Mouse (Mus musculus) spleen, adult 2 months (tissue): ENCODE results near the gene Olfr65. TPM values are rescaled to one million over a fixed set of nuclear protein-coding genes. Genes with fewer than 3 reads are reported as not detected.

Source experiments
- DNase-seq, 2 experiments: peaks; one replicate each; pipeline versions ENCODE4 v3.0.0 to v3.0.0-alpha.2; 2012 to 2021; ENCODE audit warnings: low spot score in 2 of 2, low read depth in 1 of 2
- H3K27ac ChIP-seq: fragments of 200-500 bp; 2 replicates; pipeline ENCODE4 v1.5.1; 2012; ENCODE audit warnings: low read length, inconsistent platforms; ENCODE audit not compliant: insufficient read depth
- H3K27me3 ChIP-seq: fragments of 200-500 bp; 2 replicates; pipeline ENCODE4 v1.6.1; 2012; ENCODE audit warnings: mild to moderate bottlenecking, moderate library complexity, low read length, inconsistent platforms; ENCODE audit not compliant: control insufficient read depth, insufficient read depth
- H3K36me3 ChIP-seq: fragments of 200-500 bp; 2 replicates; pipeline ENCODE4 v1.6.1; 2012; ENCODE audit warnings: mild to moderate bottlenecking, low read length, inconsistent platforms; ENCODE audit not compliant: control insufficient read depth, insufficient read depth
- H3K4me1 ChIP-seq: fragments of 200-500 bp; 2 replicates; pipeline ENCODE4 v1.6.1; 2011; ENCODE audit warnings: inconsistent platforms; ENCODE audit not compliant: control insufficient read depth, insufficient read depth, insufficient read length
- H3K4me3 ChIP-seq: fragments of 200-500 bp; 2 replicates; pipeline ENCODE4 v1.5.1; 2011; ENCODE audit warnings: mild to moderate bottlenecking, inconsistent platforms; ENCODE audit not compliant: insufficient read depth, insufficient read length; ENCODE audit errors: extremely low read depth
- CTCF ChIP-seq: fragments of 200-500 bp; IDR thresholded peaks from 2 replicates; pipeline ENCODE4 v1.5.1; 2011; ENCODE audit warnings: mild to moderate bottlenecking, inconsistent platforms; ENCODE audit not compliant: insufficient read depth, insufficient read length, insufficient replicate concordance; ENCODE audit errors: extremely low read depth
- POLR2A ChIP-seq: fragments of 200-500 bp; IDR thresholded peaks from 2 replicates; pipeline ENCODE4 v1.6.1; 2011; ENCODE audit warnings: low read depth, low read length, inconsistent platforms
- WGBS: fragments of 180-500 bp; shearing (Covaris S2); methylation state at CpG from one replicate; pipeline ENCODE4 v1.1.7; 2018; 5-methylcytosine and 5-hydroxymethylcytosine counted together
- polyA plus RNA-seq: library from polyadenylated mRNA; depleted of rRNA; stranded (reverse); fragments of >200 nt; gene quantifications from 2 replicates; pipeline ENCODE4 v1.2.3, GENCODE M21; 2012

Gene Olfr65
- polyA plus RNA-seq, 1 experiment: not detected

DNA sequence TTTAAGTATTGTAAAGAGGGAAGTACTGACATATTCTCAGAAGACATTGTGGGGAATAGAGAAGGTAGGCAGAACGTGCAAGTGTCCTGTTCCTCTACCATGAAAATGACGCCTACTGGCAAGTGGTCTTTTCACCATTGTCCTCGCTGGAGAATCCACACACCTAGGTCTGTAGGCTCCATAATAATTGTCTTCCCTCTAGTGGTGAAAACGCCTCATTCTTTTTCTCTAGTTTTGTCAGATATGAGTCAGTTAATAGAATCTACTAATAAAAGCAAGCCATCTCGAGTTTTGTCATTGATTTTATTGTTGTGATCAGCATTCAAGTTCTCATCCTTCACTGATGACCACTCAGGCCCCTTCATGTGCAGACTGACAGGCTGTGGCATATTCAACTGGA, 28.8 kb upstream of the Olfr65 start:
- Histone ChIP-seq H3K27ac (no peak overlapping the region), H3K4me1 (no peaks in the 10 kb centered on the region), H3K36me3 (no peaks in the 10 kb centered on the region), H3K4me3 (no peak overlapping the region), H3K27me3 (no peaks in the 10 kb centered on the region)
- no peak for TF ChIP-seq POLR2A
- TF ChIP-seq CTCF: no peak
- DNase-seq: no peak
- 44% methylated on average over 5 of the region's 5 CpGs for WGBS

DNA sequence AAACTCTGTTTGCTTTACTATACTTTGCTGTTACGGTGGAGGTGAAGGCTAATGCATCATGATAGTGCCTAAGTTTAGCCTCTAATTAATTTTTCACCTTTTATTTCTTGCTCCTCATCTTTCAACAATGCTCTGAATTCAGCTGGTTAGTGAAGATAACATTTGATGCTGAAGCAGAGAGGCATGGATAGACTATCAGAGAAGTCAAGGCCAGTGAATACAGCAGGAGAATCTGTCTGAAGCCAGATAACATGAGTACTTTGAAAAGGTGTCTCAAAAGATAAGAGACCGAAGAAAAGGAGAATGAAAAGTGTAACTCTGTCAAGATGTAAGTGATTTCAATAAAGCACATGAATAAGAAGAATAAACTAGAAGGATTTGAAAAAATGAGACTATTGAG, 26.2 kb upstream of the Olfr65 start:
- no peak for DNase-seq
- H3K4me3 ChIP-seq: no peak overlapping the region
- H3K36me3 ChIP-seq: no peaks in the 10 kb centered on the region
- no peaks in the 10 kb centered on the region for H3K4me1 ChIP-seq
- no peak for TF ChIP-seq CTCF
- TF ChIP-seq POLR2A: no peak
- no peaks in the 10 kb centered on the region for H3K27me3 ChIP-seq
- WGBS: 81% methylated on average over 2 of the region's 2 CpGs
- no peak overlapping the region for H3K27ac ChIP-seq

DNA sequence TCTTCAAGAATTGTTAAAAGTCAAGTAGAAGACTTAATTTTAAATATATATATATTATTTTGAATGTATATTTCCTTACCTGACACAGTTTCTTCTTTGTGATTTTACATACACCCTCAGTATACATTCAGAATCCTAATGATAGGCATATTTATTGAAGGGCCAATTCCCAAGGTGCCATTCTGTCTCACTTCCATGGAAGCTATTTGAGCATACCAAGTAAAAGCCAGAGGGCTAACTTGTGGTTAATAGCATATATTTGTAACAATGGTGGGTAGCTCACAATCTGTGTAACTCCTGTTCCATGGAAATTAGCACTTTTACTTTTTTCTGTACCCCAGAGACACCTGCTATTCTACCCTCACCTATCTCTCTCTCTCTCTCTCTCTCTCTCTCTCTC, 17.1 kb upstream of the Olfr65 start, which contains the start of gene Olfr66:
Gene Olfr66, minus strand, starts transcription at position 101 of the 400 bp plus-strand sequence.
- no peak for TF ChIP-seq CTCF
- TF ChIP-seq POLR2A: no peak
- H3K36me3 ChIP-seq: no peaks in the 10 kb centered on the region
- no peaks in the 10 kb centered on the region for H3K4me1 ChIP-seq
- no peak within 1 kb of the TSS for H3K27ac ChIP-seq
- DNase-seq: no peak
- H3K27me3 ChIP-seq: no peaks in the 10 kb centered on the region
- H3K4me3 ChIP-seq: no peak within 1 kb of the TSS

DNA sequence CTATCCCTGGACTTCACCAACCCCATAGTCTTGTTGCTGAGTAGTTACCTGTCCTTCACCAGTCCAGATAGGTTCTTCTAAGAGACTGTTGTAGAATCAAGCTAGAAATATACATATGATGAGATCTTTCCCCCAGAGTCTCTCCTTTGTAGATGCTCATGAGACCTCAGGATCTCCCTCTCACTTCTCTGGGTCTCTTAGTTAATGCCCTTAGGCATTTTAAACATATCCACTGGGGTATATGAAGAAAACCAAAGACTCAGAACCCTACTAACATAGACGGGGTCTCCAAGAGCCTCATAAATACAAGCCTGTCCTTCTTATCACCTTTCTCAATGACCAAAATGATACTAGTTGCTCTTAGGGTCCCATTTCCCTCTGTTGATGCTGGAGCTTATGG, 8.9 kb upstream of the Olfr65 start, which contains the start of gene Olfr64:
Gene Olfr64, minus strand, starts transcription at position 101 of the 400 bp plus-strand sequence.
- H3K36me3 ChIP-seq: no peaks in the 10 kb centered on the region
- no peak within 1 kb of the TSS for H3K27ac ChIP-seq
- H3K4me1 ChIP-seq: no peaks in the 10 kb centered on the region
- no peak for DNase-seq
- no peak within 1 kb of the TSS for H3K4me3 ChIP-seq
- TF ChIP-seq CTCF (no peak), POLR2A (no peak)
- 85% methylated on average over 1 of the region's 1 CpGs for WGBS
- H3K27me3 ChIP-seq: no peaks in the 10 kb centered on the region

DNA sequence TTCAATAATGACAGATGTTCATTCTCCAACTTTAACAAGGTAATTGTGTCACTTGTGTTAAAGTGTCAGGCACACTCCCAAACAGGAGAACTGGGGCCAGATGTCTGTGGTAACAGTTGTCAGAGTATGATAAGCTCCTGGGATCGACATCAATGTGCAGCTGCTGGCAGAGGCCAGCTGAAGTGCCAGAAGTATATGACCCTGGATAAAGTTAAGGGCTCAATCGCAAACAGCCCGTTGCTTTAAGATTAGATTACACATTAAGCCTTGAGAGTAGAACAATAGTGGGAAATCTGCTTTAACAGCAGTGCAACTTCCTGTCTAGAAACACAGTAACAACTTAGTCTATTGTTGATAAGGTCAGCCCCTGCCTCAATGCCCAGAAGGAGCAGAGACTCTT, 6.8 kb downstream of the Olfr65 start:
- no peak overlapping the region for H3K4me3 ChIP-seq
- DNase-seq: no peak
- no peaks in the 10 kb centered on the region for H3K27me3 ChIP-seq
- H3K4me1 ChIP-seq: no peaks in the 10 kb centered on the region; the same call in 1 of the 2 replicates
- TF ChIP-seq POLR2A: no peak
- TF ChIP-seq CTCF: no peak
- H3K36me3 ChIP-seq: no peaks in the 10 kb centered on the region
- no peak overlapping the region for H3K27ac ChIP-seq
- WGBS: 17% methylated on average over 3 of the region's 3 CpGs

DNA sequence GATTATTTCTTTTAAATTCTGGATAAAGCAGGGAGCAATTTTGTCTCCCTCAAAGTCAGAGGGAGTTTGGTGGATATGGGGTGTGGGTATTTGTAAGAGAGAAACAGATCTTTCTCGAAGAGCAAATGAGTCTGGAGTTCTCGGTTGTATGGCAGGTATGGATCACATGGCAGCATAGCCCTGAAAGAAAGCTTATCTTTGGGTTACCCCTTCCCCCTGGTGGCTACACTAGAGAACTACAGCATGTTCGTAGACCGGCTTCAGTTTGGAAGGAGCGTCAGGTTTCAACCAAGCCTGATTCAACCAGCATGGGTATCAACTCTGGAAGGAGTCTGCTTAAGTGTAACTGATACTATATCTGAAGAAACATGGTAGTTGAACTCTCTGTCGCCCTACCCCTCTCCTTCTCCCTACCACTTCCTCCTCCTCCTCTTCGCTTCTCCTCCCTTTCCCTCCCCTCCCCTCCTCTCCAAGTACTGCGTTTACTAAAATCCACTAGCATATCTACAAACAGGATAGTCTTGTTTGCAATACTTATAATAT, 9.8 kb downstream of the Olfr65 start:
- DNase-seq: no peak
- Histone ChIP-seq H3K36me3 (no peaks in the 10 kb centered on the region), H3K4me1 (no peaks in the 10 kb centered on the region; the same call in 1 of the 2 replicates), H3K27me3 (no peaks in the 10 kb centered on the region), H3K27ac (no peak overlapping the region), H3K4me3 (no peak overlapping the region)
- WGBS: 63% methylated on average over 8 of the region's 8 CpGs
- TF ChIP-seq CTCF (no peak; the same call in 1 of the 2 replicates), POLR2A (no peak)

DNA sequence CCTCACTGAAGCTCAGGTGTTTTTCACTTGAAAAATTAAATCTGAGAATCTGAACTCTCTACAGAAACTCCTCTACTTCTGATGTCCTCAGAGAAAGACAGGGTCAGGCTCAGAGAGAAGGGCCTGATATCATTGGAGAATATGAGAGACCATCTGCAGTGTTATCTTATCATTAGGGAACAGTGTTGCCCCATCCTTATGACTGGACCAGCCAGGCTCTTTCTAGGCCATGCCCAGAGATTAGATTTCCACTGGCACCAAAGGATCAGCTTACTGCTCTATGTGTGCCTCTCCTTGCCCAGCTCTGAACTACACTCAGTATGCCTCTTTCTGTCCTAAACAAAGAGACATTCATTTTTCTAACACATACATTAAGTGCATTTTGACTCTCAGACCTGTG, 12.1 kb downstream of the Olfr65 start:
- no peak overlapping the region for H3K27ac ChIP-seq
- no peak for TF ChIP-seq CTCF
- no peak for TF ChIP-seq POLR2A

More for the DNA sequence above, 12.1 kb downstream of the Olfr65 start:
- H3K27me3 ChIP-seq: no peaks in the 10 kb centered on the region
- no peak overlapping the region for H3K4me3 ChIP-seq
- H3K36me3 ChIP-seq: no peaks in the 10 kb centered on the region
- no peak for DNase-seq
- no peaks in the 10 kb centered on the region; the same call in 1 of the 2 replicates for H3K4me1 ChIP-seq
